In genomic region chr5:113493997-113494396, GRCm38 (mm10) we compare ENCODE assay signal across 18 mouse cellular contexts. TPM values are rescaled to one million over a fixed set of nuclear protein-coding genes. Genes with fewer than 3 reads are reported as not detected.
DNase-seq lines count a peak whose midpoint lies in the region; ATAC-seq and TF ChIP-seq lines count a peak whose summit lies in the region.
"Had no signal": no experiment of that assay in that cellular context is flagged by ENCODE, and none has a peak within 500 bp of the region (broad histone marks: within the 10 kb centered on the region; RNA-seq: fewer than 3 reads in every experiment).

No protein-coding gene starts in this region.

- 69% methylated on average over 8 of the region's 8 CpGs for WGBS in forebrain, embryonic 15.5 days
- WGBS in forebrain, embryonic 11.5 days: 79% methylated on average over 8 of the region's 8 CpGs
- WGBS in hindbrain, embryonic 14.5 days: 68% methylated on average over 8 of the region's 8 CpGs
- WGBS in midbrain, embryonic 16.5 days: 68% methylated on average over 8 of the region's 8 CpGs

- TF ChIP-seq CTCF in cortical plate, adult 2 months (IDR thresholded peaks at IDR 0.05; ENCODE audit: extremely low read depth, insufficient read depth, low read length): no peak

- peaks cover 40% of the 10 kb centered on the region for H3K4me1 ChIP-seq in forebrain, embryonic 15.5 days
- H3K4me1 ChIP-seq in forebrain, embryonic 11.5 days (replicated peaks; ENCODE audit: control insufficient read depth, insufficient read depth, low read length): peaks cover 8% of the 10 kb centered on the region; the same call in 1 of the 2 replicates
- peaks cover 7% of the 10 kb centered on the region for H3K4me1 ChIP-seq in cortical plate, adult 2 months (ENCODE audit: control insufficient read depth, insufficient read depth, low read length)
- peaks cover 27% of the 10 kb centered on the region for H3K4me1 ChIP-seq in hindbrain, embryonic 14.5 days (replicated peaks; ENCODE audit: control insufficient read depth, insufficient read depth, low read length)
- H3K4me1 ChIP-seq in midbrain, embryonic 16.5 days (ENCODE audit: control insufficient read depth, insufficient read depth, low read length): peaks cover 24% of the 10 kb centered on the region
- H3K4me1 ChIP-seq: liver, embryonic 12.5 days had no signal

- no peak for ATAC-seq in forebrain, embryonic 15.5 days (replicated peaks)
- ATAC-seq in forebrain, embryonic 11.5 days (replicated peaks; ENCODE audit: low FRiP score): no peak
- ATAC-seq in hindbrain, embryonic 14.5 days (ENCODE audit: low FRiP score): no peak
- no peak for ATAC-seq in midbrain, embryonic 16.5 days
- ATAC-seq: intestine, embryonic 15.5 days; liver, embryonic 12.5 days had no signal

- H3K4me3 ChIP-seq in forebrain, embryonic 15.5 days: no peak overlapping the region
- H3K4me3 ChIP-seq in forebrain, embryonic 11.5 days (ENCODE audit: low read depth, low read length): no peak overlapping the region
- H3K4me3 ChIP-seq in cortical plate, adult 2 months (ENCODE audit: insufficient read depth, low read length): peak overlapping the region; percentile 90
- H3K4me3 ChIP-seq in hindbrain, embryonic 14.5 days (replicated peaks; ENCODE audit: low read length): no peak overlapping the region
- no peak overlapping the region for H3K4me3 ChIP-seq in midbrain, embryonic 16.5 days (ENCODE audit: low read depth, low read length)
- H3K4me3 ChIP-seq: embryonic facial prominence, embryonic 12.5 days; heart, embryonic 10.5 days; intestine, embryonic 15.5 days; kidney, embryonic 15.5 days; liver, embryonic 12.5 days had no signal

- TF ChIP-seq POLR2A in cortical plate, adult 2 months (IDR thresholded peaks at IDR 0.05; ENCODE audit: extremely low read depth, insufficient read depth, low read length): no peak

- no peak for DNase-seq in forebrain, embryonic 11.5 days (ENCODE audit: low spot score)
- no peak for DNase-seq in hindbrain, embryonic 14.5 days (ENCODE audit: low spot score)
- DNase-seq in kidney, adult 18-20 months: no peak
- no peak for DNase-seq in testis, postnatal 14 days (ENCODE audit: low spot score)
- DNase-seq: adrenal gland, postnatal 25 days; heart, postnatal 14 days; lung, embryonic 14.5 days; right cerebral cortex, postnatal 25 days; thymus, postnatal 14 days had no signal

- no peak overlapping the region for H3K27ac ChIP-seq in forebrain, embryonic 15.5 days (replicated peaks)
- no peak overlapping the region for H3K27ac ChIP-seq in forebrain, embryonic 11.5 days (ENCODE audit: low read depth, low read length)
- no peak overlapping the region for H3K27ac ChIP-seq in cortical plate, adult 2 months (ENCODE audit: insufficient read depth, low read length)
- no peak overlapping the region for H3K27ac ChIP-seq in hindbrain, embryonic 14.5 days
- no peak overlapping the region for H3K27ac ChIP-seq in midbrain, embryonic 16.5 days (ENCODE audit: low read length)
- H3K27ac ChIP-seq: embryonic facial prominence, embryonic 12.5 days; heart, embryonic 10.5 days; intestine, embryonic 15.5 days; kidney, embryonic 15.5 days; liver, embryonic 12.5 days; stomach, postnatal 0 days had no signal

- no peaks in the 10 kb centered on the region for H3K27me3 ChIP-seq in forebrain, embryonic 15.5 days
- H3K27me3 ChIP-seq in forebrain, embryonic 11.5 days (ENCODE audit: control insufficient read depth, insufficient read depth, low read length): peaks cover 3% of the 10 kb centered on the region
- no peaks in the 10 kb centered on the region for H3K27me3 ChIP-seq in hindbrain, embryonic 14.5 days (ENCODE audit: control insufficient read depth, insufficient read depth, low read length)
- H3K27me3 ChIP-seq in midbrain, embryonic 16.5 days (ENCODE audit: control insufficient read depth, insufficient read depth, low read depth, low read length): no peaks in the 10 kb centered on the region

- peak overlapping the region; percentile 93 for H3K4me2 ChIP-seq in forebrain, embryonic 15.5 days (replicated peaks)
- no peak overlapping the region for H3K4me2 ChIP-seq in forebrain, embryonic 11.5 days (ENCODE audit: low read depth, low read length, severe bottlenecking)
- H3K4me2 ChIP-seq in hindbrain, embryonic 14.5 days (replicated peaks): peak overlapping the region; percentile 85
- H3K4me2 ChIP-seq in midbrain, embryonic 16.5 days (ENCODE audit: low read length): peak overlapping the region; percentile 74
- H3K4me2 ChIP-seq: embryonic facial prominence, embryonic 12.5 days; intestine, embryonic 15.5 days; kidney, embryonic 15.5 days; liver, embryonic 12.5 days; lung, embryonic 14.5 days had no signal

- no peaks in the 10 kb centered on the region for H3K9me3 ChIP-seq in forebrain, embryonic 15.5 days
- no peaks in the 10 kb centered on the region for H3K9me3 ChIP-seq in forebrain, embryonic 11.5 days (ENCODE audit: control insufficient read depth, low read length)
- H3K9me3 ChIP-seq in hindbrain, embryonic 14.5 days (ENCODE audit: control insufficient read depth, low read length): no peaks in the 10 kb centered on the region
- H3K9me3 ChIP-seq in midbrain, embryonic 16.5 days (replicated peaks; ENCODE audit: control insufficient read depth, low read length, poor library complexity, severe bottlenecking): no peaks in the 10 kb centered on the region
- H3K9me3 ChIP-seq: embryonic facial prominence, embryonic 12.5 days; heart, embryonic 10.5 days; intestine, embryonic 15.5 days; kidney, embryonic 15.5 days; liver, embryonic 12.5 days had no signal

- H3K9ac ChIP-seq in forebrain, embryonic 15.5 days (replicated peaks): no peak overlapping the region
- H3K9ac ChIP-seq in forebrain, embryonic 11.5 days (ENCODE audit: low read length): no peak overlapping the region
- peak overlapping the region; percentile 26 for H3K9ac ChIP-seq in hindbrain, embryonic 14.5 days
- H3K9ac ChIP-seq in midbrain, embryonic 16.5 days (ENCODE audit: low read depth, low read length): peak overlapping the region; percentile 36
- H3K9ac ChIP-seq: embryonic facial prominence, embryonic 12.5 days; intestine, embryonic 15.5 days; kidney, embryonic 15.5 days; liver, embryonic 12.5 days; lung, embryonic 14.5 days had no signal

- no peaks in the 10 kb centered on the region for H3K36me3 ChIP-seq in forebrain, embryonic 15.5 days
- no peaks in the 10 kb centered on the region for H3K36me3 ChIP-seq in forebrain, embryonic 11.5 days (ENCODE audit: control insufficient read depth, insufficient read depth, low read length)
- H3K36me3 ChIP-seq in hindbrain, embryonic 14.5 days (replicated peaks; ENCODE audit: control insufficient read depth, insufficient read depth): no peaks in the 10 kb centered on the region
- no peaks in the 10 kb centered on the region for H3K36me3 ChIP-seq in midbrain, embryonic 16.5 days (ENCODE audit: control insufficient read depth, insufficient read depth, low read length)
- H3K36me3 ChIP-seq: embryonic facial prominence, embryonic 12.5 days; heart, embryonic 10.5 days; intestine, embryonic 15.5 days; kidney, embryonic 15.5 days; liver, embryonic 12.5 days had no signal

RNA-seq across cellular contexts. Expression of gene Wscd2, which starts 3.9 kb away (rescaled TPM):
- 7.9 and 8.4 TPM in 2 replicates for polyA plus RNA-seq in forebrain, embryonic 15.5 days (2015; fragmentation: Nextera tagmentation; extraction: Ambion mirVana)
- polyA plus RNA-seq in forebrain, embryonic 11.5 days (2014; fragmentation: Nextera tagmentation; extraction: Ambion mirVana): 6.7 and 7.6 TPM in 2 replicates
- 28.9 and 32.3 TPM in 2 replicates for polyA plus RNA-seq in cortical plate, adult 2 months (2012; rRNA removed)
- 13.6 and 13.7 TPM in 2 replicates for polyA plus RNA-seq in hindbrain, embryonic 14.5 days (2014; fragmentation: Nextera tagmentation; extraction: Ambion mirVana)
- 14.4 and 16.1 TPM in 2 replicates for polyA plus RNA-seq in midbrain, embryonic 16.5 days (2015; fragmentation: Nextera tagmentation; extraction: Ambion mirVana)

Comparison
In these comparisons a context has a peak if more than half of its experiments do, and no peak if none do; other contexts are left out.
1. H3K9ac ChIP-seq: peak in hindbrain, embryonic 14.5 days (single experiment) and midbrain, embryonic 16.5 days (single experiment); none in forebrain, embryonic 15.5 days (single experiment) and forebrain, embryonic 11.5 days (single experiment).